Mouse (Mus musculus): Measurements from ENCODE around the gene Tarbp1. TPM values are rescaled to one million over a fixed set of nuclear protein-coding genes. Genes with fewer than 3 reads are reported as not detected.
A peak's percentile ranks its signal among the peaks of the same experiment; 100 is the strongest.

The Tarbp1 gene
- polyA plus RNA-seq, 1 experiment from 2014 or later, result 2.3 TPM

GRCm38 (mm10) chr8:126509635-126510034 is 34.8 kb upstream of the Tarbp1 start:
- Histone ChIP-seq H3K27ac (ENCODE audit: low read depth, low read length) (no peak overlapping the region), H3K9me3 (ENCODE audit: control insufficient read depth, low read length) (no peaks in the 10 kb centered on the region), H3K36me3 (ENCODE audit: control insufficient read depth, insufficient read depth, low read length) (no peaks in the 10 kb centered on the region), H3K4me2 (replicated peaks; ENCODE audit: low read depth, low read length) (no peak overlapping the region), H3K27me3 (ENCODE audit: control insufficient read depth, insufficient read depth, low read length) (no peaks in the 10 kb centered on the region), H3K4me3 (ENCODE audit: low read depth, low read length) (no peak overlapping the region), H3K4me1 (replicated peaks; ENCODE audit: control insufficient read depth, insufficient read depth, low read length) (no peaks in the 10 kb centered on the region), H3K9ac (ENCODE audit: low read depth, low read length) (no peak overlapping the region)
- WGBS, result 79% methylated on average over 6 of the region's 6 CpGs
- ATAC-seq (ENCODE audit: low FRiP score) (no peak), DNase-seq (ENCODE audit: low spot score) (no peak)

GRCm38 (mm10) chr8:126508871-126509586 is 34.2 kb upstream of the Tarbp1 start:
- H3K9me3 ChIP-seq (ENCODE audit: control insufficient read depth, low read length), result no peaks in the 10 kb centered on the region
- no peak overlapping the region for H3K4me2 ChIP-seq (replicated peaks; ENCODE audit: low read depth, low read length)
- H3K27ac ChIP-seq (ENCODE audit: low read depth, low read length), result no peak overlapping the region
- H3K4me3 ChIP-seq (ENCODE audit: low read depth, low read length), result no peak overlapping the region
- no peak overlapping the region for H3K9ac ChIP-seq (ENCODE audit: low read depth, low read length)
- ATAC-seq (ENCODE audit: low FRiP score) (no peak), DNase-seq (ENCODE audit: low spot score) (no peak)
- no peaks in the 10 kb centered on the region for H3K4me1 ChIP-seq (replicated peaks; ENCODE audit: control insufficient read depth, insufficient read depth, low read length)
- H3K27me3 ChIP-seq (ENCODE audit: control insufficient read depth, insufficient read depth, low read length), result no peaks in the 10 kb centered on the region
- H3K36me3 ChIP-seq (ENCODE audit: control insufficient read depth, insufficient read depth, low read length), result no peaks in the 10 kb centered on the region
- 87% methylated on average over 8 of the region's 8 CpGs for WGBS

GRCm38 (mm10) chr8:126508221-126508620 is 33.4 kb upstream of the Tarbp1 start:
- 87% methylated on average over 2 of the region's 2 CpGs for WGBS
- no peak overlapping the region for H3K9ac ChIP-seq (ENCODE audit: low read depth, low read length)

GRCm38 (mm10) chr8:126504492-126505182 is 29.8 kb upstream of the Tarbp1 start:
- no peak overlapping the region for H3K9ac ChIP-seq (ENCODE audit: low read depth, low read length)
- H3K4me1 ChIP-seq (replicated peaks; ENCODE audit: control insufficient read depth, insufficient read depth, low read length), result no peaks in the 10 kb centered on the region
- no peaks in the 10 kb centered on the region for H3K9me3 ChIP-seq (ENCODE audit: control insufficient read depth, low read length)
- no peak for ATAC-seq (ENCODE audit: low FRiP score)
- WGBS, result 80% methylated on average over 16 of the region's 16 CpGs
- no peak overlapping the region for H3K4me2 ChIP-seq (replicated peaks; ENCODE audit: low read depth, low read length)
- no peaks in the 10 kb centered on the region for H3K36me3 ChIP-seq (ENCODE audit: control insufficient read depth, insufficient read depth, low read length)
- H3K27ac ChIP-seq (ENCODE audit: low read depth, low read length), result no peak overlapping the region
- DNase-seq (ENCODE audit: low spot score), result no peak
- H3K27me3 ChIP-seq (ENCODE audit: control insufficient read depth, insufficient read depth, low read length), result no peaks in the 10 kb centered on the region
- no peak overlapping the region for H3K4me3 ChIP-seq (ENCODE audit: low read depth, low read length)

More at GRCm38 (mm10) chr8:126508221-126508620, 33.4 kb upstream of the Tarbp1 start:
- Histone ChIP-seq H3K4me1 (replicated peaks; ENCODE audit: control insufficient read depth, insufficient read depth, low read length) (no peaks in the 10 kb centered on the region), H3K4me2 (replicated peaks; ENCODE audit: low read depth, low read length) (no peak overlapping the region), H3K4me3 (ENCODE audit: low read depth, low read length) (no peak overlapping the region), H3K9me3 (ENCODE audit: control insufficient read depth, low read length) (no peaks in the 10 kb centered on the region), H3K27ac (ENCODE audit: low read depth, low read length) (no peak overlapping the region), H3K36me3 (ENCODE audit: control insufficient read depth, insufficient read depth, low read length) (no peaks in the 10 kb centered on the region), H3K27me3 (ENCODE audit: control insufficient read depth, insufficient read depth, low read length) (no peaks in the 10 kb centered on the region)
- ATAC-seq (ENCODE audit: low FRiP score), result no peak
- no peak for DNase-seq (ENCODE audit: low spot score)

- DNase-seq (ENCODE audit: low spot score) (no peak), ATAC-seq (ENCODE audit: low FRiP score) (no peak)
- H3K4me1 ChIP-seq (replicated peaks; ENCODE audit: control insufficient read depth, insufficient read depth, low read length), result no peaks in the 10 kb centered on the region
- H3K36me3 ChIP-seq (ENCODE audit: control insufficient read depth, insufficient read depth, low read length), result no peaks in the 10 kb centered on the region
- H3K27me3 ChIP-seq (ENCODE audit: control insufficient read depth, insufficient read depth, low read length), result no peaks in the 10 kb centered on the region
- H3K27ac ChIP-seq (ENCODE audit: low read depth, low read length), result no peak overlapping the region
- no peak overlapping the region for H3K4me3 ChIP-seq (ENCODE audit: low read depth, low read length)
- 52% methylated on average over 2 of the region's 2 CpGs for WGBS
- no peak overlapping the region for H3K9ac ChIP-seq (ENCODE audit: low read depth, low read length)
- H3K9me3 ChIP-seq (ENCODE audit: control insufficient read depth, low read length), result no peaks in the 10 kb centered on the region
- H3K4me2 ChIP-seq (replicated peaks; ENCODE audit: low read depth, low read length), result no peak overlapping the region
Observed at GRCm38 (mm10) chr8:126502722-126503121, 27.9 kb upstream of the Tarbp1 start.

GRCm38 (mm10) chr8:126499371-126499770 is 24.5 kb upstream of the Tarbp1 start:
- ATAC-seq (ENCODE audit: low FRiP score), result no peak
- no peak overlapping the region for H3K9ac ChIP-seq (ENCODE audit: low read depth, low read length)
- 90% methylated on average over 2 of the region's 2 CpGs for WGBS
- no peak overlapping the region for H3K4me3 ChIP-seq (ENCODE audit: low read depth, low read length)
- no peaks in the 10 kb centered on the region for H3K36me3 ChIP-seq (ENCODE audit: control insufficient read depth, insufficient read depth, low read length)
- H3K27me3 ChIP-seq (ENCODE audit: control insufficient read depth, insufficient read depth, low read length), result no peaks in the 10 kb centered on the region
- H3K27ac ChIP-seq (ENCODE audit: low read depth, low read length), result no peak overlapping the region
- no peak for DNase-seq (ENCODE audit: low spot score)
- H3K4me1 ChIP-seq (replicated peaks; ENCODE audit: control insufficient read depth, insufficient read depth, low read length), result no peaks in the 10 kb centered on the region
- no peaks in the 10 kb centered on the region for H3K9me3 ChIP-seq (ENCODE audit: control insufficient read depth, low read length)
- no peak overlapping the region for H3K4me2 ChIP-seq (replicated peaks; ENCODE audit: low read depth, low read length)

GRCm38 (mm10) chr8:126498465-126498864 is 23.6 kb upstream of the Tarbp1 start:
- H3K4me2 ChIP-seq (replicated peaks; ENCODE audit: low read depth, low read length), result peak overlapping the region; percentile 52
- no peak overlapping the region for H3K9ac ChIP-seq (ENCODE audit: low read depth, low read length)
- ATAC-seq (ENCODE audit: low FRiP score), result peak; percentile 12
- H3K27me3 ChIP-seq (ENCODE audit: control insufficient read depth, insufficient read depth, low read length), result no peaks in the 10 kb centered on the region
- H3K36me3 ChIP-seq (ENCODE audit: control insufficient read depth, insufficient read depth, low read length), result no peaks in the 10 kb centered on the region
- H3K27ac ChIP-seq (ENCODE audit: low read depth, low read length), result no peak overlapping the region; the same call in 1 of the 2 replicates
- H3K4me1 ChIP-seq (replicated peaks; ENCODE audit: control insufficient read depth, insufficient read depth, low read length), result no peaks in the 10 kb centered on the region
- no peak overlapping the region for H3K4me3 ChIP-seq (ENCODE audit: low read depth, low read length)
- 30% methylated on average over 6 of the region's 6 CpGs for WGBS
- no peak for DNase-seq (ENCODE audit: low spot score)
- no peaks in the 10 kb centered on the region for H3K9me3 ChIP-seq (ENCODE audit: control insufficient read depth, low read length)

- 11% methylated on average over 27 of the region's 27 CpGs for WGBS
- Histone ChIP-seq H3K4me1 (replicated peaks; ENCODE audit: control insufficient read depth, insufficient read depth, low read length) (no peaks in the 10 kb centered on the region), H3K9me3 (ENCODE audit: control insufficient read depth, low read length) (no peaks in the 10 kb centered on the region), H3K36me3 (ENCODE audit: control insufficient read depth, insufficient read depth, low read length) (no peaks in the 10 kb centered on the region), H3K27me3 (ENCODE audit: control insufficient read depth, insufficient read depth, low read length) (no peaks in the 10 kb centered on the region), H3K4me3 (ENCODE audit: low read depth, low read length) (peak overlapping the region; percentile 34), H3K4me2 (replicated peaks; ENCODE audit: low read depth, low read length) (peak overlapping the region; percentile 52), H3K9ac (ENCODE audit: low read depth, low read length) (peak overlapping the region; percentile 51), H3K27ac (ENCODE audit: low read depth, low read length) (peak overlapping the region; percentile 73)
- ATAC-seq (ENCODE audit: low FRiP score), result peak; percentile 91
- peak; percentile 96 for DNase-seq (ENCODE audit: low spot score)
Observed at GRCm38 (mm10) chr8:126497541-126498428, 22.9 kb upstream of the Tarbp1 start.

Measured in hindbrain, embryonic 11.5 days (tissue).